ENCODE assay signal across 15 mouse cellular contexts in the genomic region with DNA sequence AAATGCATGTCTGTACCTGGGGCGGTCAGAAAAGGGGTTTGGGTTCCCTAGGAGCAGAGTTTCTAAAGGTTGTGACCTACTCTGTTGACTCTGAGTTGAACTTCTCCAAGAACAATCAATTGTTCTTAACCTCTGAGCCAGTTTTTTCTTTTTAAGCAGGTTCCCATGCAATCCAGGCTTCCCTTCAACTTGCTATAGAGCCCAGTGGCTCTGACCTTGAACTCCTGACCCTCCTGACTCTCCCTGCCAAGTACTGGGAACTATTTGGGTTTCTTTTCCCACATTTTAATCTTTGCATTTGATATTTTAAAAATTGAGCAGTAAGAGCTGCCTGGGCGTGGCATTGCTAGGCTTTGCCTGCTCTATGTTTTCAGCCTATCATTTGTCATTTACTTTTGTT.
"Had no signal": no experiment of that assay in that cellular context is flagged by ENCODE, and none has a peak within 500 bp of the region (broad histone marks: within the 10 kb centered on the region; RNA-seq: fewer than 3 reads in every experiment).

No protein-coding gene starts in this region.

- DNase-seq: kidney, adult 18-20 months; kidney, postnatal 10 days; kidney, postnatal 4 days; lung, adult 2 months; lung, postnatal 4 days; midbrain, embryonic 14.5 days; right cerebral cortex, adult 18-20 months; right cerebral cortex, postnatal 25 days; thymus, adult 18-20 months; thymus, postnatal 14 days had no signal

- H3K4me1 ChIP-seq: limb, embryonic 10.5 days; midbrain, embryonic 10.5 days; neural tube, embryonic 15.5 days had no signal

- H3K27me3 ChIP-seq: neural tube, embryonic 15.5 days had no signal

- H3K4me3 ChIP-seq: limb, embryonic 10.5 days; midbrain, embryonic 10.5 days; myocyte; neural tube, embryonic 15.5 days had no signal

- H3K27ac ChIP-seq: limb, embryonic 10.5 days; liver, embryonic 14.5 days; midbrain, embryonic 10.5 days; neural tube, embryonic 15.5 days had no signal

- H3K9me3 ChIP-seq: limb, embryonic 10.5 days; midbrain, embryonic 10.5 days; neural tube, embryonic 15.5 days had no signal
